In the genomic region with DNA sequence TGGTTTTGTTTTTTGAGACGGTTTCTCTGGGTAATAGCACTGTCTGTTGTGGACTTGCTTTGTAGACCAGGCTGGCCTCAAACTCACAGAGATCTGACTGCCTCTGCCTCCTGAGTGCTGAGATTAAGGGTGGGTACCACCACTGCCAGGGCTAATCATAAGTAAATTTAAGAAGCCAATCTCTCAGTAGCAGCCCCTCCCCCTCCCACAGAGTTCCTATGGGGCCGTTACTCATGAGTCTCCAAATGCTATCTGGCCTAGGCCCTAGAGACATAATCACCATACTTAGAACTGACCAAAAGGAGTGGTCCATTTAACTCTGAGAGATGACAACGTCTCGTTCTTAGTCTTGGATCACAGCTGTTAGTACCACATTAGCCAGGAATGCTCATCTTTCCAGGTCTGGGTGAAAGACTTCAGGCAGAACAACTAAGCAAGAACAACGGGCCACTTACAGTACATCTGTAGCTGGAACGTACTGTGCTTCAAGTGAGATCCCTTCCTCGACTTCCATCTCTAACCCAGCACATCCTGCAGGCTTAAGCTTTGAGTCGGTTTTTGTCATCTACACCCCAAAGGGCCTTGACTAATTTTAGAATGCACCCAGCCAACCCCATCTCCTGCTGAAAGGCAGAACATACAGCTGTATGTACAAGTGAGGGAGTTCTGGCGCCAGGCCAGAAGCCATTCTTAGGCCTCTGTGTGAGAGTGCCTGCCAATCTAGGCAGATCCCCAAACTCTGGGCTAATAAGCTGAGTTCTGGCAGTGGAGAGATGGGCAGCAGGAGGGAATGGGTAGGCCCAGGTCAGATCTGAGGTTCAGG, we compare ENCODE assay signal across 8 mouse cellular contexts.
DNase-seq lines count a peak whose midpoint lies in the region; ATAC-seq and TF ChIP-seq lines count a peak whose summit lies in the region.

No protein-coding gene starts in this region.

- WGBS in lung, adult 2 months: 59% methylated on average over 9 of the region's 9 CpGs
- WGBS in forebrain, embryonic 14.5 days: 56% methylated on average over 9 of the region's 9 CpGs

- no peak for TF ChIP-seq CTCF in lung, adult 2 months (IDR thresholded peaks at IDR 0.05; ENCODE audit: insufficient read depth, low read length)

- TF ChIP-seq POLR2A in lung, adult 2 months (IDR thresholded peaks at IDR 0.05; ENCODE audit: borderline replicate concordance, extremely low read depth, low read depth, low read length): no peak

- no peak for ATAC-seq in CD4-positive, CD25-positive, alpha-beta regulatory T cell, adult 4 months
- ATAC-seq in forebrain, embryonic 14.5 days: peak; percentile 80

- H3K27ac ChIP-seq in forebrain, embryonic 14.5 days (ENCODE audit: low read depth, low read length): no peak overlapping the region

- no peaks in the 10 kb centered on the region for H3K36me3 ChIP-seq in forebrain, embryonic 14.5 days (ENCODE audit: control insufficient read depth, insufficient read depth, low read length)

- no peak overlapping the region for H3K4me3 ChIP-seq in lung, adult 2 months (replicated peaks; ENCODE audit: extremely low read depth, low read depth, low read length)
- no peak overlapping the region for H3K4me3 ChIP-seq in forebrain, embryonic 14.5 days (ENCODE audit: low read depth, low read length)

- H3K27me3 ChIP-seq in forebrain, embryonic 14.5 days (replicated peaks; ENCODE audit: control insufficient read depth, insufficient read depth, low read length): no peaks in the 10 kb centered on the region

- no peak overlapping the region for H3K4me2 ChIP-seq in forebrain, embryonic 14.5 days (ENCODE audit: low read length)

- peaks cover 18% of the 10 kb centered on the region for H3K4me1 ChIP-seq in lung, adult 2 months (ENCODE audit: control insufficient read depth, insufficient read depth, low read length)
- no peaks in the 10 kb centered on the region; the same call in 1 of the 2 replicates for H3K4me1 ChIP-seq in forebrain, embryonic 14.5 days (ENCODE audit: control insufficient read depth, insufficient read depth, low read length)

- no peak overlapping the region for H3K9ac ChIP-seq in forebrain, embryonic 14.5 days (ENCODE audit: low read length)

- peak; percentile 69 for DNase-seq in CD4-positive, CD25-positive, alpha-beta regulatory T cell, adult 2 months (ENCODE audit: low read depth, low spot score)
- peak; percentile 29 to 45 for DNase-seq in lung, adult 18-20 months
- DNase-seq in lung, adult 2 months: no peak
- DNase-seq in forebrain, embryonic 14.5 days (ENCODE audit: low spot score): peak; percentile 87
- DNase-seq in kidney, postnatal 25 days: peak; percentile 55 to 59
- peak; percentile 72 to 74 for DNase-seq in right cerebral cortex, postnatal 10 days (ENCODE audit: low spot score in 2 of 2)
- DNase-seq in embryo, embryonic 11 days: no peak

- H3K9me3 ChIP-seq in forebrain, embryonic 14.5 days (replicated peaks; ENCODE audit: control insufficient read depth, low read length): no peaks in the 10 kb centered on the region

Comparison
In these comparisons a context has a peak if more than half of its experiments do, and no peak if none do; other contexts are left out.
1. DNase-seq: peak in CD4-positive, CD25-positive, alpha-beta regulatory T cell, adult 2 months (single experiment), lung, adult 18-20 months (2 of 2), forebrain, embryonic 14.5 days (single experiment), kidney, postnatal 25 days (2 of 2) and right cerebral cortex, postnatal 10 days (2 of 2); none in lung, adult 2 months (single experiment) and embryo, embryonic 11 days (single experiment).